Mouse (Mus musculus): ENCODE results near the gene Eno3. TPM values are rescaled to one million over a fixed set of nuclear protein-coding genes. Genes with fewer than 3 reads are reported as not detected.
A peak's percentile ranks its signal among the peaks of the same experiment; 100 is the strongest.

Eno3 gene
- total RNA-seq, 1 experiment: 31.7 TPM

DNA sequence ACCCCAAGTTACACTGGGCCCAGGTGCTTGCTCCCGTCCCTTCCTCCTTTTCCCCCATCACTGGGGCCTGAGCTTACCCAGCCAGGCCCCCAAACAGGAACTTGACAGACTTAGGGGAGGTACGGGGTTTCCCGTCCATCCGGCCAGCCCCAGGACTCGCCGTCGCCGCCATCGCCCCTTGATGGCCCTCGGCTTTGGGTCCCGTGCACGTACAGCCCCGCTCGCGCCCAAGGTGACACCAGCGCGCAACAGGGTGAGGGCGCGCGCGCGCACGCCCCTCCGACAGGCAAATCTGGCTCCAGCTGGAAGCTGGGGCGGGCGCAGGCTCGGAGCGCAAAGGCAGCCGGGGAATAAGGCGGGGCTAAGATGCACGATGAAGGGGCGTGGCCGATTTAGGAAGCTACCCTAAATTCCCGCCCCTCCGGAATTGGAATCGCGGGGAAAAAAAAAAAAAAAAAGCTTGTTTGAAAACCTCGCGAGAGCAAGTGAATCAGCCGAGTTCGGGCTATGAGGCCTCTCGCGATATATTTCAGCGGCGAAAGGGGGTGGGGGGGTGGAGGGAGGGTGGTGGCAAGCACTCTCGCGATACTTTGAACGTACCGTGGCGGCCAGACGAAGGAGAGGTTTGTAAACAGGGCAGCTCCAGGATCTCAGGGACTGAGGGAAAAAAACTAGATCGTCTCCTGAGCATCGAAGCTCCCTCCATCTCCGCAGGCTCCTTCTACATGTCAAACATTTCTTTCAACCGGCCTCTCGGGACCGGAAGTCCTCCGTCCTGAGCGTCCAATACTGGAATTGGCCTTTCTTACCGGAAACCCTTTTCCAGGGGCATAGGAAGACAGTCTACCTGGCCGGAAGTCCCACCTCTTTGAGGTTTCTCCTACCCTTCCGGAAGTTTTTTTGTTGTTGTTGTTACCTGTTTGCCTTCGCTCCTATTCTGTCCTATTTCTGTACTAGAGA lies 10.0 kb upstream of the Eno3 start, which contains the start of the genes Rnf167 and Slc25a11:
TSS of gene Rnf167 (plus strand) at position 545 of the 960 bp plus-strand sequence.
TSS of gene Slc25a11 (minus strand) at position 789 of the 960 bp plus-strand sequence.
- peaks cover 45% of the 10 kb centered on the region for H3K36me3 ChIP-seq (ENCODE audit: control insufficient read depth, insufficient read depth, low read length, poor library complexity, severe bottlenecking)
- TF ChIP-seq ZC3H11A (IDR thresholded peaks at IDR 0.05; ENCODE audit: borderline replicate concordance, low read depth, low read length) (no peak), CHD2 (IDR thresholded peaks at IDR 0.05; ENCODE audit: low read depth, low read length) (peak; percentile 98), ZNF384 (IDR thresholded peaks at IDR 0.05; ENCODE audit: low read depth, low read length) (peak; percentile 99), HCFC1 (IDR thresholded peaks at IDR 0.05; ENCODE audit: borderline replicate concordance, insufficient read depth, low read length) (peak; percentile 59; the same call in 1 of the 2 replicates)
- peak within 1 kb of the TSS; percentile 96 for H3K27ac ChIP-seq (ENCODE audit: insufficient read depth, low read depth, low read length, poor library complexity, severe bottlenecking)
- H3K4me3 ChIP-seq (ENCODE audit: insufficient read depth in 1 of 2, low read depth in 1 of 2, low read length in 2 of 2, poor library complexity in 1 of 2, severe bottlenecking in 1 of 2): peak within 1 kb of the TSS; percentile 78 to 85
- in situ Hi-C loops (cut with MboI; ENCODE audit: low sequenced_read_pairs in 2 of 2, unreplicated experiment in 2 of 2): no loop called here
- peaks cover 0 to 10% of the 10 kb centered on the region in 2 experiments; a peak in 2 of 4 replicates for H3K4me1 ChIP-seq (ENCODE audit: control insufficient read depth in 2 of 2, insufficient read depth in 2 of 2, low read length in 2 of 2, poor library complexity in 1 of 2)
- H3K9ac ChIP-seq (ENCODE audit: insufficient read depth, low read depth, low read length, poor library complexity, severe bottlenecking): peak within 1 kb of the TSS; percentile 95
- H3K9me3 ChIP-seq (ENCODE audit: control insufficient read depth, insufficient read depth, low read depth, low read length): no peaks in the 10 kb centered on the region
- DNase-seq (ENCODE audit: low read depth, low spot score): peak; percentile 100

DNA sequence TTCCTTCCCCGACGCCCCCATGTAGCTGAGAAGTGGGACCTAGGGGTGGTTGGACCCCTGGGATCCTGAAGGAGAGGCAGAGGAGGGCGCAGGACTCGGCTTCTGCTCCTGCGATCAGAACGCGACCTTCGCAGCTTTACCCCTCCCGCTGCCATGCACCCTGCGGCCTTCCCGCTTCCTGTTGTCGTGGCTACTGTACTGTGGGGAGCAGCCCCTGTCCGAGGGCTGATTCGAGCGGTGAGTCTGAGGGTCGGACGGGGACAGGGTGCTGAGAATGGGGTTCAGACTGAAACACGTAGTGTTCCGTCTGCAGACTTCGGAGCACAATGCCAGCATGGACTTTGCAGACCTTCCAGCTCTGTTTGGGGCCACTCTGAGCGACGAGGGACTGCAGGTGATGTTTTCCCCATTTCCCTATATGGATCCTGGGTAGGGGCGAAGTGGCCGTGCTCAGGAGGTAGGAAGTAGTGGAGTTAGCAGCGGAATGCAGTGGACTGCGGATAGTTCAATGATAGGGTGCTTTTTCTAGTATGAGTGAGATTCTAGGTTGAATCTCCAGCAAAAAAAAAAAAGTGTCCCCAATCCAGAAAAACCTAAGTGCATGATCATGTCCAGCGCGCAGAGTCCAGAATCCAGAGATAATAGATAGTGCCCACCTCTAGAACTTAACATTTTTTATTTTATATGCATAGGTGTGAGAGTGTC lies 9.1 kb upstream of the Eno3 start:
- no peak for TF ChIP-seq ZNF384 (IDR thresholded peaks at IDR 0.05; ENCODE audit: low read depth, low read length)
- no peak for TF ChIP-seq HCFC1 (IDR thresholded peaks at IDR 0.05; ENCODE audit: borderline replicate concordance, insufficient read depth, low read length)
- no peak for TF ChIP-seq ZC3H11A (IDR thresholded peaks at IDR 0.05; ENCODE audit: borderline replicate concordance, low read depth, low read length)
- no peak for TF ChIP-seq MAFK (IDR thresholded peaks at IDR 0.05; ENCODE audit: insufficient read depth, low read depth, low read length)
- TF ChIP-seq CHD2 (IDR thresholded peaks at IDR 0.05; ENCODE audit: low read depth, low read length): no peak
- H3K9ac ChIP-seq (ENCODE audit: insufficient read depth, low read depth, low read length, poor library complexity, severe bottlenecking): peak overlapping the region; percentile 95
- H3K4me3 ChIP-seq (ENCODE audit: insufficient read depth in 1 of 2, low read depth in 1 of 2, low read length in 2 of 2, poor library complexity in 1 of 2, severe bottlenecking in 1 of 2): peak overlapping the region; percentile 78 to 85
- H3K36me3 ChIP-seq (ENCODE audit: control insufficient read depth, insufficient read depth, low read length, poor library complexity, severe bottlenecking): peaks cover 54% of the 10 kb centered on the region
- DNase-seq (ENCODE audit: low read depth, low spot score): no peak
- peak overlapping the region; percentile 80 for H3K27ac ChIP-seq (ENCODE audit: insufficient read depth, low read depth, low read length, poor library complexity, severe bottlenecking)
- no peaks in the 10 kb centered on the region for H3K9me3 ChIP-seq (ENCODE audit: control insufficient read depth, insufficient read depth, low read depth, low read length)
- in situ Hi-C loops (cut with MboI; ENCODE audit: low sequenced_read_pairs in 2 of 2, unreplicated experiment in 2 of 2): no loop called here
- peaks cover 0 to 10% of the 10 kb centered on the region in 2 experiments; a peak in 2 of 4 replicates for H3K4me1 ChIP-seq (ENCODE audit: control insufficient read depth in 2 of 2, insufficient read depth in 2 of 2, low read length in 2 of 2, poor library complexity in 1 of 2)

DNA sequence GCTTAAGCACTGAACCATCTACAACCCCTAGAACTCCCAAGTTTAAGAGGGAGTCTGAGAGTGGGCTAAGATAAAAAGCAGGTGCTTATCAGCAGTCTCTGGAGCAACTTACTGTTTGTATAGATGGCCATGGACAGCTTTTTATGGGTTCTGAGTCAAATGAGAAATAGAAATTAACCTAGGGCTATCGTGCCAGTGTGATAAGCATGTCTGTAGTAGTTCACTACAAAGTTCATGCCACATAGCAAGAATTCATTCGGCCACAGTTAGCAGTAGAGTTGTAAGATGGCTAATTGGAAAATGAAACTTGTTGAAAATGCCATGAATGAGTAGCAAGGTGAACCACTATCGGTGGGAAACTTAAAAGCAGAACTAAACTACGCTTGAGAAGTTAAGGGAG lies 8.5 kb upstream of the Eno3 start:
- Histone ChIP-seq H3K4me3 (ENCODE audit: insufficient read depth in 1 of 2, low read depth in 1 of 2, low read length in 2 of 2, poor library complexity in 1 of 2, severe bottlenecking in 1 of 2) (peak overlapping the region; percentile 78 to 85; a peak in 2 of 4 replicates), H3K27ac (ENCODE audit: insufficient read depth, low read depth, low read length, poor library complexity, severe bottlenecking) (no peak overlapping the region), H3K36me3 (ENCODE audit: control insufficient read depth, insufficient read depth, low read length, poor library complexity, severe bottlenecking) (peaks cover 59% of the 10 kb centered on the region)

GRCm38 (mm10) chr11:70649185-70649734 lies 7.7 kb upstream of the Eno3 start:
- no peak overlapping the region for H3K27ac ChIP-seq (ENCODE audit: insufficient read depth, low read depth, low read length, poor library complexity, severe bottlenecking)
- no peak overlapping the region for H3K9ac ChIP-seq (ENCODE audit: insufficient read depth, low read depth, low read length, poor library complexity, severe bottlenecking)
- in situ Hi-C loops (cut with MboI; ENCODE audit: low sequenced_read_pairs in 2 of 2, unreplicated experiment in 2 of 2): no loop called here
- no peaks in the 10 kb centered on the region for H3K9me3 ChIP-seq (ENCODE audit: control insufficient read depth, insufficient read depth, low read depth, low read length)
- H3K4me3 ChIP-seq (ENCODE audit: insufficient read depth in 1 of 2, low read depth in 1 of 2, low read length in 2 of 2, poor library complexity in 1 of 2, severe bottlenecking in 1 of 2): no peak overlapping the region
- H3K4me1 ChIP-seq (ENCODE audit: control insufficient read depth in 2 of 2, insufficient read depth in 2 of 2, low read length in 2 of 2, poor library complexity in 1 of 2): peaks cover 0 to 10% of the 10 kb centered on the region in 2 experiments; a peak in 2 of 4 replicates
- no peak for DNase-seq (ENCODE audit: low read depth, low spot score)
- peaks cover 61% of the 10 kb centered on the region for H3K36me3 ChIP-seq (ENCODE audit: control insufficient read depth, insufficient read depth, low read length, poor library complexity, severe bottlenecking)
- TF ChIP-seq ZNF384 (IDR thresholded peaks at IDR 0.05; ENCODE audit: low read depth, low read length) (no peak), MAFK (IDR thresholded peaks at IDR 0.05; ENCODE audit: insufficient read depth, low read depth, low read length) (no peak), HCFC1 (IDR thresholded peaks at IDR 0.05; ENCODE audit: borderline replicate concordance, insufficient read depth, low read length) (no peak), CHD2 (IDR thresholded peaks at IDR 0.05; ENCODE audit: low read depth, low read length) (no peak), ZC3H11A (IDR thresholded peaks at IDR 0.05; ENCODE audit: borderline replicate concordance, low read depth, low read length) (no peak)

More for the DNA sequence above, 8.5 kb upstream of the Eno3 start:
- Histone ChIP-seq H3K9ac (ENCODE audit: insufficient read depth, low read depth, low read length, poor library complexity, severe bottlenecking) (peak overlapping the region; percentile 14; the same call in 1 of the 2 replicates), H3K9me3 (ENCODE audit: control insufficient read depth, insufficient read depth, low read depth, low read length) (no peaks in the 10 kb centered on the region), H3K4me1 (ENCODE audit: control insufficient read depth in 2 of 2, insufficient read depth in 2 of 2, low read length in 2 of 2, poor library complexity in 1 of 2) (peaks cover 0 to 10% of the 10 kb centered on the region in 2 experiments; a peak in 2 of 4 replicates)
- TF ChIP-seq MAFK (IDR thresholded peaks at IDR 0.05; ENCODE audit: insufficient read depth, low read depth, low read length) (no peak), ZC3H11A (IDR thresholded peaks at IDR 0.05; ENCODE audit: borderline replicate concordance, low read depth, low read length) (no peak), CHD2 (IDR thresholded peaks at IDR 0.05; ENCODE audit: low read depth, low read length) (no peak)
- in situ Hi-C loops (cut with MboI; ENCODE audit: low sequenced_read_pairs in 2 of 2, unreplicated experiment in 2 of 2): no loop called here
- DNase-seq (ENCODE audit: low read depth, low spot score): no peak

All from ES-E14 (cell line).